Mouse (Mus musculus) erythroblast, embryonic 14.5 days (primary cell): ENCODE measurements around the gene Flot1. TPM values are rescaled to one million over a fixed set of nuclear protein-coding genes. Genes with fewer than 3 reads are reported as not detected.

Experiments used
- H3K27me3 ChIP-seq: 2 replicates; pipeline ENCODE4 v1.6.1; 2012; ENCODE audit warnings: inconsistent platforms; ENCODE audit not compliant: control insufficient read depth
- H3K36me3 ChIP-seq: 2 replicates; pipeline ENCODE4 v1.6.1; 2012; ENCODE audit warnings: mild to moderate bottlenecking, inconsistent platforms; ENCODE audit not compliant: control insufficient read depth
- H3K4me1 ChIP-seq: 2 replicates; pipeline ENCODE4 v1.6.1; 2012; ENCODE audit warnings: inconsistent platforms; ENCODE audit not compliant: control insufficient read depth
- H3K4me3 ChIP-seq: replicated peaks from 2 replicates; pipeline ENCODE3; 2012; ENCODE audit warnings: moderate library complexity, mild to moderate bottlenecking, inconsistent platforms
- H3K9me3 ChIP-seq: 2 replicates; pipeline ENCODE4 v1.6.1; 2012; ENCODE audit warnings: low read length, inconsistent platforms, mixed read lengths; ENCODE audit not compliant: control insufficient read depth
- GATA1 ChIP-seq: IDR thresholded peaks from 2 replicates; pipeline ENCODE4 v1.6.1; 2012; ENCODE audit warnings: low read length, inconsistent platforms, mixed read lengths
- TAL1 ChIP-seq: IDR thresholded peaks from 3 replicates; pipeline ENCODE4 v1.6.1; 2012; ENCODE audit warnings: low read length, inconsistent platforms, mixed read lengths
- polyA plus RNA-seq: library from polyadenylated mRNA; stranded (reverse); fragments of >175 nt; gene quantifications from 2 replicates; pipeline ENCODE4 v1.2.3, GENCODE M21; 2012

Gene Flot1
- polyA plus RNA-seq, 1 experiment, result 8.2 TPM

- H3K4me3 ChIP-seq, result no peak overlapping the region
- H3K36me3 ChIP-seq, result peaks cover 66% of the 10 kb centered on the region
- TF ChIP-seq TAL1 (no peak), GATA1 (no peak)
- no peaks in the 10 kb centered on the region for H3K9me3 ChIP-seq
- H3K4me1 ChIP-seq, result peaks cover 42% of the 10 kb centered on the region
- peaks cover 17% of the 10 kb centered on the region for H3K27me3 ChIP-seq
Observed at GRCm38 (mm10) chr17:35859835-35860234, 36.8 kb downstream of the Flot1 start.

GRCm38 (mm10) chr17:35860831-35861197 lies 37.8 kb downstream of the Flot1 start:
- Histone ChIP-seq H3K4me1 (peaks cover 52% of the 10 kb centered on the region), H3K4me3 (peak overlapping the region; percentile 88), H3K9me3 (peaks cover 4% of the 10 kb centered on the region; the same call in 1 of the 2 replicates), H3K36me3 (peaks cover 57% of the 10 kb centered on the region), H3K27me3 (peaks cover 27% of the 10 kb centered on the region)
- no peak for TF ChIP-seq GATA1
- TF ChIP-seq TAL1, result no peak

- Histone ChIP-seq H3K9me3 (peaks cover 9% of the 10 kb centered on the region; the same call in 1 of the 2 replicates), H3K4me3 (peak within 1 kb of the TSS; percentile 88), H3K4me1 (peaks cover 57% of the 10 kb centered on the region), H3K27me3 (peaks cover 32% of the 10 kb centered on the region), H3K36me3 (peaks cover 52% of the 10 kb centered on the region)
- no peak for TF ChIP-seq TAL1
- TF ChIP-seq GATA1, result no peak
Observed at GRCm38 (mm10) chr17:35861198-35861857, 38.3 kb downstream of the Flot1 start, which contains the start of gene Nrm. TSS of gene Nrm (plus strand) at chr17:35861318.

DNA sequence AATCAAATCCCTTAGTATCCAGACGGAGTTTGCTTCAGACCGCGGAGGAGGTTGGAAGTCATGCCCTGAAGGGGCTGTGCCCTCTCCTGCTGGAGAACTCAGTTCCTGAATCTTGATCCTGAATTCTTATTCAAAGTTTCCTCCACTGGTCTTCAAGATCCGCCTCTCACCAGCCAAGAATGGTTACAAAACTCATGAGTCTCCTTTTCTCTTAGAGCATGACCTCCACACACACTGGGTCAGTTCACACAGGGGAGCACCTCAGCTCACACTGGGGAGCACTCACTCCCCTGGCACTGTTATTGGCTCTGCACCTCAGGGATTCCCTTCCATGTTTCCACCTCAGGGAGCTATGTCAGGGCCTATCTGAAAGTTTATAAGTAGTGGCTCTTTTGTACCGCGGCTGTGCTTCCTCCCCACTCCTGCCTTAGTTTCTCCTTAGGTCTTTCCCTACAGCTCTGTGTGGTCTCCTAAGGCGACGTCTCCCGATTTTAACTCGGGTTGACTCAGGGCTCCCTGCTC lies 41.9 kb downstream of the Flot1 start:
- Histone ChIP-seq H3K27me3 (peaks cover 68% of the 10 kb centered on the region), H3K9me3 (peaks cover 16% of the 10 kb centered on the region; the same call in 1 of the 2 replicates), H3K4me3 (no peak overlapping the region), H3K4me1 (peaks cover 72% of the 10 kb centered on the region), H3K36me3 (peaks cover 19% of the 10 kb centered on the region)
- TF ChIP-seq TAL1 (no peak), GATA1 (no peak)

DNA sequence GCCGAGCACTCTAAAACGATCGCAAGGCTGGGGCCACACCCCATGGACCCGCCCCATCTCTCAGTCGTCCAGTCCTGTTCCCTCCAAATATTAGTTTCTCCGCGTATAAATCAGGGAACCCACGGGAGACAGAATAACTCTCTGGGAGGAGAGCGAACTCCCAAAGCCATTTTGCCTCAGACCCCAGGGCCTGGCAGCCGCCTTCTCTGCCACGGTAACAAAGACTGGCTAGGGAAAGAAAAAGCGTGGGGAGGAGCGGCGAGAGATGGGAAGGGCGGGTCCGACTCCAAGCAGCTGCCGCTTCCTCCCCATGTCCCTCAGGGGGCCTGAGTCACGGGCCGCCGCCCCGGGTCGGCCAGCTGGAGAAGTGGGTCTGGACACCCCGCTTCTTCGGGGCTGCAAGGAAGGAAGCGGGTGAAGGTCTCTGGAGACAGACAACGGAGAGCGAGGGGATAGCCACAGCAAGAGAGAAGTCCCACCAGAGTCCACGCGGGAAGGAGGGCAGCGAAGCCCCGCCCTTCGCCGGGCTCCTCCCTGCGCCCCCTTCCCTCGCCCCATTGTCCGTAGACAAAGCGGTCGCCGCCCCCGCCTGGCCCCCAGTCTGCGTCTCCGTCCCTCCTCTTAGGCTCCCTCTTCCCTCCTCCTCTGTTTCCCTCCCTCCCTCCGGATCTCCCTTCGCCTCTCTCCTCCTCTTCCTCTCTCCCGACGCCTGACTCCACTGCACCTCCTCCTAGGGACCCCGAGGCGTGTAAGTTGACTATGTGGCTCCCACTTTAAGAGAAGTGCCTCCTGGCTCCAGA lies 42.7 kb downstream of the Flot1 start, which contains the start of gene Ppp1r18:
Ppp1r18 (plus strand) TSS at position 113 of the 800 bp plus-strand sequence.
- TF ChIP-seq TAL1 (no peak), GATA1 (no peak)
- Histone ChIP-seq H3K36me3 (peaks cover 18% of the 10 kb centered on the region), H3K4me3 (peak within 1 kb of the TSS; percentile 53), H3K4me1 (peaks cover 67% of the 10 kb centered on the region), H3K9me3 (peaks cover 16% of the 10 kb centered on the region; the same call in 1 of the 2 replicates), H3K27me3 (peaks cover 76% of the 10 kb centered on the region)

- no peak for TF ChIP-seq GATA1
- TF ChIP-seq TAL1, result no peak
- peaks cover 18% of the 10 kb centered on the region for H3K36me3 ChIP-seq
- peaks cover 21% of the 10 kb centered on the region for H3K9me3 ChIP-seq
- H3K4me3 ChIP-seq, result peak overlapping the region; percentile 53
- peaks cover 60% of the 10 kb centered on the region for H3K4me1 ChIP-seq
- H3K27me3 ChIP-seq, result peaks cover 82% of the 10 kb centered on the region
Observed at GRCm38 (mm10) chr17:35866281-35866831, 43.3 kb downstream of the Flot1 start.

DNA sequence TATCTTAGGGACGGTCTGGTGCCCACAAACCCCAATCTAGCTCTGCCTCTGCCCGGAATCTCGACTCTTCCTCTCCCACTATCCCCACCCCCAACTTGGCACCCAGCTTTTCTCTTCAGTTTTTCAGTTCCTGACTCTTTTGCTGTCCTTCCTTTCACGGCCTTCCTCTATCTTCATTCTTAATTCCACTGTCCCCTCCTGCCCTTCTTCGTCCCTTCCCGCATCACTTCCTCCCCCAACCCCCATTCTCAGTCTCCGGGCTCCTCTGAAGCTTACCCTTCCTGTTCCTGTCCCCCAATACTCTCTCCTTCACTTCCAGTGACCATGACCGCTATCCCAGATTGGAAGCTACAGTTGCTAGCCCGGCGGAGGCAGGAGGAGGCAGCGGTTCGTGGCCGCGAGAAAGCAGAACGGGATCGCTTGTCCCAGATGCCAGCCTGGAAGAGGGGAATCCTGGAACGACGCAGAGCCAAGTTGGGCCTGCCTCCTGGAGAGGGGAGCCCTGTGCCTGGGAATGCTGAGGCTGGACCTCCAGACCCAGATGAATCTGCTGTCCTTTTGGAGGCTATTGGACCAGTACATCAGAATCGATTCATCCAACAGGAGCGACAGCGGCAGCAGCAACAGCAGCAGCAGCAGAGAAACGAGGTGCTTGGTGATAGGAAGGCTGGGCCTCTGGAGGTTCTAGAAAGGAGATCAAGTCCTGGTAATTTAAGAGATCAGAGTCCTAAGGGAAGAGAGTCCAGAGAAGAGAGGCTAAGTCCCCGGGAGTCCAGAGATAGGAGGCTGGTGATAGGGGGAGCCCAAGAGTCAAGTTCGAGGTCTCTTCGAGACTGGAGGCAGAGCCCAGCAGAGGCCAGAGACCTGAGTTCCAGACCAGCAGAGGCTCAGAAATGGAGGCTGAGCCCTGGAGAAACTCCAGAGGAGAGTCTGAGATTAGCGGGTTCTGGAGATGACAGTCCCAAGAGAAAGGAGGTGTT lies 44.2 kb downstream of the Flot1 start:
- peaks cover 85% of the 10 kb centered on the region for H3K27me3 ChIP-seq
- peaks cover 23% of the 10 kb centered on the region for H3K9me3 ChIP-seq
- H3K4me1 ChIP-seq, result peaks cover 55% of the 10 kb centered on the region
- H3K4me3 ChIP-seq, result peak overlapping the region; percentile 53
- peaks cover 18% of the 10 kb centered on the region for H3K36me3 ChIP-seq
- TF ChIP-seq TAL1, result no peak
- TF ChIP-seq GATA1, result no peak

- peaks cover 87% of the 10 kb centered on the region for H3K27me3 ChIP-seq
- no peak for TF ChIP-seq TAL1
- no peak for TF ChIP-seq GATA1
- H3K36me3 ChIP-seq, result peaks cover 16% of the 10 kb centered on the region
- H3K9me3 ChIP-seq, result peaks cover 23% of the 10 kb centered on the region
- peak overlapping the region; percentile 48 for H3K4me3 ChIP-seq
- peaks cover 49% of the 10 kb centered on the region for H3K4me1 ChIP-seq
Observed at GRCm38 (mm10) chr17:35868165-35868820, 45.3 kb downstream of the Flot1 start.
